Mouse (Mus musculus) CH12.LX (cell line): ENCODE data around the gene Dync2li1. TPM values are rescaled to one million over a fixed set of nuclear protein-coding genes. Genes with fewer than 3 reads are reported as not detected.

Source experiments
- DNase-seq: peaks from one replicate; pipeline ENCODE4 v3.0.0-alpha.2; 2013; ENCODE audit errors: extremely low read depth
- H3K27ac ChIP-seq: 2 replicates; pipeline ENCODE4 v1.5.1; 2012; ENCODE audit warnings: low read depth, mild to moderate bottlenecking, control low read depth, moderate library complexity; ENCODE audit not compliant: insufficient read depth
- H3K27me3 ChIP-seq: replicated peaks from 2 replicates; pipeline ENCODE3; 2012; ENCODE audit warnings: inconsistent platforms
- H3K36me3 ChIP-seq, 2 experiments: replicated peaks in 1 of 2; 2 replicates each; pipeline versions ENCODE3 to v1.6.1; 2012; ENCODE audit warnings: inconsistent platforms in 1 of 2, low read length in 1 of 2, mild to moderate bottlenecking in 1 of 2, mixed read lengths in 1 of 2, moderate library complexity in 1 of 2; ENCODE audit not compliant: control insufficient read depth in 1 of 2, insufficient read depth in 1 of 2
- H3K4me1 ChIP-seq, 2 experiments: 2 replicates each; pipeline ENCODE4 v1.6.1; 2012; ENCODE audit warnings: inconsistent platforms in 1 of 2, moderate library complexity in 1 of 2; ENCODE audit not compliant: insufficient read depth in 2 of 2, control insufficient read depth in 1 of 2
- H3K4me2 ChIP-seq: 2 replicates; pipeline ENCODE4 v1.6.1; 2012; ENCODE audit warnings: low read depth, mild to moderate bottlenecking, control low read depth; ENCODE audit not compliant: poor library complexity, insufficient read depth, severe bottlenecking
- H3K4me3 ChIP-seq, 3 experiments: fragments of 150-350 bp in 1 of 3; sonication (generic) in 1 of 3; replicated peaks in 1 of 3; 2 replicates each; pipeline versions ENCODE3 to v1.5.1; 2011 to 2012; ENCODE audit warnings: low read depth in 2 of 3, low read length in 2 of 3, mild to moderate bottlenecking in 2 of 3, moderate library complexity in 2 of 3, control low read depth in 1 of 3, improper control_type of control experiment in 1 of 3, inconsistent platforms in 1 of 3, mixed read lengths in 1 of 3; ENCODE audit not compliant: poor library complexity in 1 of 3
- H3K79me2 ChIP-seq: replicated peaks from 2 replicates; pipeline ENCODE4 v1.6.1; 2012; ENCODE audit warnings: mild to moderate bottlenecking, moderate library complexity; ENCODE audit not compliant: control insufficient read depth, poor library complexity, insufficient read depth, severe bottlenecking; ENCODE audit errors: extremely low read depth
- H3K9ac ChIP-seq: 2 replicates; pipeline ENCODE4 v1.6.1; 2012; ENCODE audit warnings: low read depth, mild to moderate bottlenecking, control low read depth, moderate library complexity; ENCODE audit not compliant: insufficient read depth
- H3K9me3 ChIP-seq: replicated peaks from 2 replicates; pipeline ENCODE3; 2012; ENCODE audit warnings: low read length, inconsistent platforms, mixed read lengths
- BHLHE40 ChIP-seq: IDR thresholded peaks from 2 replicates; pipeline ENCODE4 v1.6.1; 2011; ENCODE audit warnings: mild to moderate bottlenecking, low read depth, low read length, improper control_type of control experiment
- CTCF ChIP-seq, 2 experiments: IDR thresholded peaks in 1 of 2; conservative IDR thresholded peaks in 1 of 2; 2 replicates each; pipeline ENCODE4 v1.5.1; 2011 to 2012; ENCODE audit warnings: low read depth in 2 of 2, low read length in 2 of 2, improper control_type of control experiment in 1 of 2, inconsistent platforms in 1 of 2, mild to moderate bottlenecking in 1 of 2, moderate library complexity in 1 of 2
- E2F4 ChIP-seq: IDR thresholded peaks from 2 replicates; pipeline ENCODE4 v1.6.1; 2011; ENCODE audit warnings: low read depth, low read length, improper control_type of control experiment; ENCODE audit not compliant: insufficient replicate concordance
- GABPA ChIP-seq: IDR thresholded peaks from 2 replicates; pipeline ENCODE4 v1.6.1; 2012; ENCODE audit warnings: low read depth, low read length, improper control_type of control experiment, inconsistent platforms; ENCODE audit not compliant: insufficient replicate concordance
- IRF4 ChIP-seq: IDR thresholded peaks from 2 replicates; pipeline ENCODE4 v1.6.1; 2014; ENCODE audit warnings: low read depth, mild to moderate bottlenecking, inconsistent platforms, low read length, improper control_type of control experiment
- JUN ChIP-seq: IDR thresholded peaks from 2 replicates; pipeline ENCODE4 v1.6.1; 2011; ENCODE audit warnings: low read depth, mild to moderate bottlenecking, low read length, improper control_type of control experiment, moderate library complexity; ENCODE audit not compliant: insufficient read depth
- JUND ChIP-seq: conservative IDR thresholded peaks from 2 replicates; pipeline ENCODE4 v1.6.1; 2011; ENCODE audit warnings: low read depth, low read length, improper control_type of control experiment
- KAT2A ChIP-seq: IDR thresholded peaks from 2 replicates; pipeline ENCODE4 v1.6.1; 2012; ENCODE audit warnings: low read length, improper control_type of control experiment, inconsistent platforms; ENCODE audit not compliant: insufficient replicate concordance
- MAFK ChIP-seq: IDR thresholded peaks from 2 replicates; pipeline ENCODE4 v1.6.1; 2011; ENCODE audit warnings: low read length, improper control_type of control experiment; ENCODE audit not compliant: insufficient replicate concordance
- MAX ChIP-seq: IDR thresholded peaks from 2 replicates; pipeline ENCODE4 v1.6.1; 2011; ENCODE audit warnings: low read length, improper control_type of control experiment
- MAZ ChIP-seq: IDR thresholded peaks from 2 replicates; pipeline ENCODE4 v1.6.1; 2012; ENCODE audit warnings: low read depth, mild to moderate bottlenecking, inconsistent platforms, low read length, improper control_type of control experiment, moderate library complexity
- MYC ChIP-seq: IDR thresholded peaks from 2 replicates; pipeline ENCODE4 v1.6.1; 2011; ENCODE audit warnings: low read depth, mild to moderate bottlenecking, improper control_type of control experiment, low read length
- NELFE ChIP-seq: IDR thresholded peaks from 2 replicates; pipeline ENCODE4 v1.6.1; 2011; ENCODE audit warnings: low read depth, low read length, improper control_type of control experiment
- NRF1 ChIP-seq: IDR thresholded peaks from 2 replicates; pipeline ENCODE4 v1.6.1; 2014; ENCODE audit warnings: low read depth, mild to moderate bottlenecking, inconsistent platforms, low read length, improper control_type of control experiment, moderate library complexity
- PAX5 ChIP-seq: IDR thresholded peaks from 2 replicates; pipeline ENCODE4 v1.6.1; 2012; ENCODE audit warnings: low read length, inconsistent platforms, mixed read lengths
- POLR2A ChIP-seq: IDR thresholded peaks from 2 replicates; pipeline ENCODE4 v1.6.1; 2011; ENCODE audit warnings: low read depth, mild to moderate bottlenecking, improper control_type of control experiment, low read length
- POLR2AphosphoS2 ChIP-seq: IDR thresholded peaks from 2 replicates; pipeline ENCODE4 v1.6.1; 2011; ENCODE audit warnings: low read depth, low read length, improper control_type of control experiment
- RAD21 ChIP-seq: IDR thresholded peaks from 2 replicates; pipeline ENCODE4 v1.6.1; 2011; ENCODE audit warnings: low read depth, mild to moderate bottlenecking, low read length, improper control_type of control experiment, moderate library complexity
- RCOR1 ChIP-seq: conservative IDR thresholded peaks from 2 replicates; pipeline ENCODE4 v1.6.1; 2012; ENCODE audit warnings: low read depth, mild to moderate bottlenecking, inconsistent platforms, low read length, improper control_type of control experiment
- SMC3 ChIP-seq: IDR thresholded peaks from 2 replicates; pipeline ENCODE4 v1.6.1; 2011; ENCODE audit warnings: low read depth, low read length, improper control_type of control experiment
- TBP ChIP-seq: conservative IDR thresholded peaks from 2 replicates; pipeline ENCODE4 v1.6.1; 2011; ENCODE audit warnings: low read depth, low read length, improper control_type of control experiment
- UBTF ChIP-seq: IDR thresholded peaks from 2 replicates; pipeline ENCODE4 v1.6.1; 2012; ENCODE audit warnings: low read depth, mild to moderate bottlenecking, inconsistent platforms, low read length, improper control_type of control experiment, moderate library complexity
- USF2 ChIP-seq: conservative IDR thresholded peaks from 2 replicates; pipeline ENCODE4 v1.6.1; 2011; ENCODE audit warnings: low read depth, low read length, improper control_type of control experiment
- ZC3H11A ChIP-seq: IDR thresholded peaks from 2 replicates; pipeline ENCODE4 v1.6.1; 2012; ENCODE audit warnings: low read depth, mild to moderate bottlenecking, inconsistent platforms, low read length, improper control_type of control experiment
- ZKSCAN1 ChIP-seq: IDR thresholded peaks from 2 replicates; pipeline ENCODE4 v1.6.1; 2012; ENCODE audit warnings: low read depth, inconsistent platforms, low read length, improper control_type of control experiment, borderline replicate concordance
- ZNF384 ChIP-seq: IDR thresholded peaks from 2 replicates; pipeline ENCODE4 v1.6.1; 2012; ENCODE audit warnings: low read depth, low read length, improper control_type of control experiment, inconsistent platforms
- dilution Hi-C: fragments of 300-500 bp; cut with MboI; formaldehyde crosslinking; loops from 2 replicates; pipeline ENCODE4 v1.14.3; 2020; ENCODE audit warnings: low sequenced_read_pairs; ENCODE audit not compliant: extremely low pct_unique_long_range_greater_than_20kb, extremely low pct_ligation_motif_present
- in situ Hi-C: fragments of 300-500 bp; cut with MboI; formaldehyde crosslinking; loops from 3 replicates; pipeline ENCODE4 v1.14.3; 2019; ENCODE audit warnings: low sequenced_read_pairs, low pct_ligation_motif_present, low pct_unique_long_range_greater_than_20kb, mixed read lengths
- polyA plus RNA-seq: library from polyadenylated mRNA; unstranded; fragments of >175 nt; gene quantifications from 2 replicates; pipeline ENCODE4 v1.2.1, GENCODE M21; 2012; ENCODE audit warnings: low read depth; ENCODE audit not compliant: insufficient read length
- total RNA-seq, 2 experiments: library from RNA; depleted of rRNA; stranded (reverse); fragments of 300-350 nt in 1 of 2; fragments of >200 nt in 1 of 2; gene quantifications; 2 replicates each; pipeline ENCODE4 v1.2.3; 2012 to 2014

Dync2li1 gene
- total and polyA plus RNA-seq, 3 experiments = 7.6 to 12.3 (median 11.7) TPM

DNA sequence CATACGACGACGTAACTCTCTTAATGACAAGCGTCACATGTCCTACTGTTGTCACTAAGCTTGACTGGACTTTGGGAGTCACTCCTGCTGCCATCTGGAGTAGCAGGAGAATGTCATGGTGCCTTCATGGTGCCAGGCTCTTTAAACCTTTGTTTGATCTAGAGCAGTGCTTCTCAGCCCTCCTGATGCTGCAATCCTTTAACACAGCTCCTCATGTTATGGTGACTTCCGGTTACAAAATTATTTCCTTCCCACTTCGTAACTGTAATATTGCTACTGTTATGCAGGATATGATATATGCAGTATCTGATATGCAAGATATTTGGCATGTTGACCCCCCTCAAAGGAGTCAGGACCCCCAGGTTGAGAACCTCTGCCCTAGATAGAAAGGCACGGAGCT is 7.2 kb upstream of the Dync2li1 start:
- Histone ChIP-seq H3K4me2 (no peak overlapping the region), H3K4me3 (no peak overlapping the region), H3K27ac (no peak overlapping the region), H3K9me3 (peaks cover 7% of the 10 kb centered on the region), H3K4me1 (peaks cover 10 to 38% of the 10 kb centered on the region in 2 experiments), H3K9ac (no peak overlapping the region), H3K27me3 (no peaks in the 10 kb centered on the region), H3K36me3 (peaks cover 3 to 4% of the 10 kb centered on the region in 2 experiments), H3K79me2 (no peaks in the 10 kb centered on the region)
- in situ Hi-C loops = no loop called here
- dilution Hi-C loops = no loop called here
- TF ChIP-seq UBTF (no peak), ZKSCAN1 (no peak), RCOR1 (no peak), MAZ (no peak), POLR2A (no peak), RAD21 (no peak), CTCF (conservative IDR thresholded peaks at IDR 0.05 in 1 of 2, IDR thresholded peaks at IDR 0.05 in 1 of 2; ENCODE audit: low read depth in 2 of 2, low read length in 2 of 2) (no peak), USF2 (no peak), ZNF384 (no peak), GABPA (no peak), JUN (no peak), PAX5 (no peak), MAFK (no peak), NRF1 (no peak), JUND (no peak), SMC3 (no peak), BHLHE40 (no peak), IRF4 (no peak), KAT2A (no peak)
- DNase-seq = no peak

DNA sequence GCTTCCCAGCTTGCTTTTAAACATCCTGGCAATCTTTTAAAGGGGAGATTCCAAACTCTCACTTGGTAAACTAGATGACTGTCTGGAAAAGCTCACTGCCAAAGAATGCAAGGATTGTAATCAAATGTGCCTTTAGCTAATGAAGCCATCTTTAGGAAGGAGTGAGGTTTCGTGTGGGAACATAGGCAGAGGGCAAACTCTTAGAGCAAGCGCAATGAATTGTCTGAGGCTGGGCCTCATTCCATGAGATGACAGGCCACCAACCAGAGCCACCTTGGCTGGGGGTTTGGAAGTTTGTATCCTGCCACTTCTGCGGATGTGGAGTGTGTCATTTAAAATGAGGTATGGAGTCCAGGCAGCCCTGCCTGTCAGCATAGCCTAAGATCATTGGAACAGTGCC is 6.2 kb upstream of the Dync2li1 start:
- dilution Hi-C loops = no loop called here

More for the DNA sequence above, 6.2 kb upstream of the Dync2li1 start:
- H3K9me3 ChIP-seq = peaks cover 7% of the 10 kb centered on the region
- TF ChIP-seq TBP = no peak
- no peak for TF ChIP-seq JUN
- no peak for TF ChIP-seq KAT2A
- no peak for TF ChIP-seq MYC
- TF ChIP-seq E2F4 = no peak
- no peak for TF ChIP-seq RCOR1
- no peak for TF ChIP-seq POLR2AphosphoS2
- TF ChIP-seq NELFE = no peak
- TF ChIP-seq ZC3H11A = no peak
- no peak for TF ChIP-seq MAX
- no peak for TF ChIP-seq RAD21
- H3K27ac ChIP-seq = no peak overlapping the region
- in situ Hi-C loops = no loop called here
- H3K27me3 ChIP-seq = no peaks in the 10 kb centered on the region
- no peak overlapping the region for H3K4me3 ChIP-seq
- peaks cover 7 to 38% of the 10 kb centered on the region in 2 experiments for H3K4me1 ChIP-seq
- H3K9ac ChIP-seq = no peak overlapping the region
- no peak for DNase-seq
- H3K4me2 ChIP-seq = no peak overlapping the region
- no peaks in the 10 kb centered on the region for H3K79me2 ChIP-seq
- no peaks in the 10 kb centered on the region for H3K36me3 ChIP-seq
